Mouse (Mus musculus) erythroblast, embryonic 14.5 days (primary cell): ENCODE measurements at regions not wholly inside any gene's neighbourhood (a gene's known extent, or its start where the extent isn't known, plus 50 kb on each side); places are given as distances from the start of the nearest gene placed in this dataset.

Experiments
- GATA1 ChIP-seq: IDR thresholded peaks from 2 replicates; pipeline ENCODE4 v1.6.1; 2012; ENCODE audit warnings: low read length, inconsistent platforms, mixed read lengths
- TAL1 ChIP-seq: IDR thresholded peaks from 3 replicates; pipeline ENCODE4 v1.6.1; 2012; ENCODE audit warnings: low read length, inconsistent platforms, mixed read lengths

- TF ChIP-seq TAL1 = no peak
- no peak for TF ChIP-seq GATA1
These were observed 139.3 kb upstream of the Jmjd1c start for GRCm38 (mm10) chr10:66956619-66957018.
